Mouse (Mus musculus) forebrain, embryonic 11.5 days (tissue): Measurements from ENCODE around the gene Mfsd12. TPM values are rescaled to one million over a fixed set of nuclear protein-coding genes. Genes with fewer than 3 reads are reported as not detected.

Experiments used
- microRNA-seq: library from miRNA; unstranded; fragments of <30 nt; microRNA quantifications from one replicate; pipeline ENCODE4, GENCODE M21; 2016; ENCODE audit not compliant: insufficient number of aligned reads
- polyA plus RNA-seq: library from polyadenylated mRNA; unstranded; fragments of >200 nt; fragmentation: Nextera tagmentation; extraction: Ambion mirVana; gene quantifications from 2 replicates; pipeline ENCODE4 v1.2.1, GENCODE M21; 2014

Gene Mfsd12
- polyA plus RNA-seq, 1 experiment from 2014 or later, result 4.7 TPM

Small RNA genes lying within 50 kb of the gene (microRNA-seq; reads per million reads assigned to microRNA genes)
- gene Mir6913, result not detected

Other genes starting within 250 kb of the Mfsd12 start
- 8.8 and 10.1 TPM in 2 replicates for gene Zbtb7a, start 222.3 kb upstream of the Mfsd12 start, polyA plus RNA-seq
- gene Pias4, start 189.6 kb upstream of the Mfsd12 start, polyA plus RNA-seq, result 54.0 and 65.0 TPM in 2 replicates
- 467 and 501 TPM in 2 replicates for gene Eef2, start 180.9 kb upstream of the Mfsd12 start, polyA plus RNA-seq
- gene Dapk3, start 174.5 kb upstream of the Mfsd12 start, polyA plus RNA-seq, result 54.8 and 59.3 TPM in 2 replicates
- gene 4930442H23Rik, start 173.6 kb upstream of the Mfsd12 start, polyA plus RNA-seq, result not detected in 2 replicates
- gene Nmrk2, start 155.4 kb upstream of the Mfsd12 start, polyA plus RNA-seq, result not detected in 2 replicates
- 20.9 and 23.2 TPM in 2 replicates for gene Atcay, start 126.7 kb upstream of the Mfsd12 start, polyA plus RNA-seq
- 5.3 and 6.4 TPM in 2 replicates for gene Zfr2, start 124.3 kb upstream of the Mfsd12 start, polyA plus RNA-seq
- gene Matk, start 104.6 kb upstream of the Mfsd12 start, polyA plus RNA-seq, result 2.6 and 4.0 TPM in 2 replicates
- 147 and 154 TPM in 2 replicates for gene Mrpl54, start 90.6 kb upstream of the Mfsd12 start, polyA plus RNA-seq
- gene Apba3, start 90.5 kb upstream of the Mfsd12 start, polyA plus RNA-seq, result 36.2 and 42.0 TPM in 2 replicates
- 10.1 and 11.9 TPM in 2 replicates for gene Tjp3, start 65.9 kb upstream of the Mfsd12 start, polyA plus RNA-seq
- gene Pip5k1c, start 64.5 kb upstream of the Mfsd12 start, polyA plus RNA-seq, result 74.1 and 74.9 TPM in 2 replicates
- gene Cactin, start 36.4 kb upstream of the Mfsd12 start, polyA plus RNA-seq, result 51.2 and 53.2 TPM in 2 replicates
- 1.9 and 2.6 TPM in 2 replicates for gene Tbxa2r, start 28.8 kb upstream of the Mfsd12 start, polyA plus RNA-seq
- 0.07 TPM in 1 of 2 replicates, not detected in the other for gene Gipc3, start 14.2 kb upstream of the Mfsd12 start, polyA plus RNA-seq
- gene Hmg20b, start 7.0 kb upstream of the Mfsd12 start, polyA plus RNA-seq, result 109 and 111 TPM in 2 replicates
- gene 4930404N11Rik, start 8.3 kb downstream of the Mfsd12 start, polyA plus RNA-seq, result 0.15 and 0.40 TPM in 2 replicates
- gene Fzr1, start 21.0 kb downstream of the Mfsd12 start, polyA plus RNA-seq, result 132 and 144 TPM in 2 replicates
- gene Dohh, start 26.9 kb downstream of the Mfsd12 start, polyA plus RNA-seq, result 61.0 and 66.3 TPM in 2 replicates
- gene Gm48551, start 27.0 kb downstream of the Mfsd12 start, polyA plus RNA-seq, result 3.0 and 3.5 TPM in 2 replicates
- gene Gm48552, start 31.5 kb downstream of the Mfsd12 start, polyA plus RNA-seq, result 1.1 and 3.0 TPM in 2 replicates
- 2.8 and 3.3 TPM in 2 replicates for gene Smim24, start 35.6 kb downstream of the Mfsd12 start, polyA plus RNA-seq
- gene Nfic, start 98.1 kb downstream of the Mfsd12 start, polyA plus RNA-seq, result 10.5 and 10.8 TPM in 2 replicates
- gene Celf5, start 125.2 kb downstream of the Mfsd12 start, polyA plus RNA-seq, result 9.7 and 19.6 TPM in 2 replicates
- gene Ncln, start 138.9 kb downstream of the Mfsd12 start, polyA plus RNA-seq, result 71.8 and 72.3 TPM in 2 replicates
- 0.36 and 0.68 TPM in 2 replicates for gene S1pr4, start 142.6 kb downstream of the Mfsd12 start, polyA plus RNA-seq
- gene Gna15, start 166.7 kb downstream of the Mfsd12 start, polyA plus RNA-seq, result 0.45 and 0.68 TPM in 2 replicates
- gene Gna11, start 187.7 kb downstream of the Mfsd12 start, polyA plus RNA-seq, result 77.1 and 84.5 TPM in 2 replicates
- 324 and 355 TPM in 2 replicates for gene Aes, start 202.0 kb downstream of the Mfsd12 start, polyA plus RNA-seq
- gene Tle2, start 217.1 kb downstream of the Mfsd12 start, polyA plus RNA-seq, result 7.2 and 8.1 TPM in 2 replicates
- 3.9 and 7.7 TPM in 2 replicates for gene Tle6, start 243.6 kb downstream of the Mfsd12 start, polyA plus RNA-seq
- gene BC025920, start 248.8 kb downstream of the Mfsd12 start, polyA plus RNA-seq, result 1.6 and 2.1 TPM in 2 replicates